Mouse (Mus musculus): ENCODE results near the gene Slc25a39. TPM values are rescaled to one million over a fixed set of nuclear protein-coding genes. Genes with fewer than 3 reads are reported as not detected.

Gene Slc25a39
- polyA plus RNA-seq, 1 experiment from 2014 or later = 451 TPM

DNA sequence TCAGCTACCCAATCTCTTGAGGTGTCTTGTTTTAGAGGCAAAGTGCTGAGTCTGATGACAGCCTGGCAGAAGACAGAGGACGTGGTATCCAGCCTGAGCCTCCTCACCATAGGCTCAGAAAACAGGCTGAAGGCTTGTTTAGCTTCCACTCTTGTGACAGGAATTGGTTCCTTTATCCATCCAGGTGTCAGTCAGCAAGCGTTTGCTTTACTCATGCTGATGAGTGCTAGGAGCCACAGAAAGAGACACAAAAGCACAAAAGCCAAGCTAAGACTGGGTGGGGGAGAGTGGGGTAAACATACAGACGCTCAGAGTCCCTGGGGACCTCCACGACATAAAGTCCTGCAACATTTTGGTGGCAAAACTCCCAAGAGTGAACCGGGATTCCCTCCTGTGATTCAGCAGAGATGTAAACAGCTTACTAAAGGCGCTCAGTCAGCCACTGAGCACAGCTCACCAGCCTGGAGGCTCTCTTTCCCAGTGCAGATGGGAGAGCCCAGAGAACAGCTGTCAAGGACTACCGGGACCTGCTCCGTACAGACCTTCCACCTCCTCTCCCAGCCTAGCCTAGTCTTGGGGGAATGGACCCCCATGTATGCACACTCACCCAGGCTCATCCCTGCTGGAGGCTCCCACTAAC, 31.4 kb downstream of the Slc25a39 start:
- H3K4me1 ChIP-seq (replicated peaks) = peaks cover 85% of the 10 kb centered on the region
- 0 out of 2 replicates have a peak, but pooled peaks cover 5% of the 10 kb centered on the region for H3K36me3 ChIP-seq (replicated peaks)
- peak; percentile 17 for ATAC-seq (ENCODE audit: insufficient read depth)
- peaks cover 6% of the 10 kb centered on the region for H3K9me3 ChIP-seq (replicated peaks)
- peak overlapping the region; percentile 55 for H3K4me3 ChIP-seq (replicated peaks)
- peaks cover 19% of the 10 kb centered on the region; the same call in 1 of the 2 replicates for H3K27me3 ChIP-seq
- H3K4me2 ChIP-seq = peak overlapping the region; percentile 74
- H3K9ac ChIP-seq = peak overlapping the region; percentile 83
- WGBS (ENCODE audit: insufficient replicate concordance) = 18% methylated on average over 8 of the region's 8 CpGs
- H3K27ac ChIP-seq (replicated peaks) = peak overlapping the region; percentile 99

DNA sequence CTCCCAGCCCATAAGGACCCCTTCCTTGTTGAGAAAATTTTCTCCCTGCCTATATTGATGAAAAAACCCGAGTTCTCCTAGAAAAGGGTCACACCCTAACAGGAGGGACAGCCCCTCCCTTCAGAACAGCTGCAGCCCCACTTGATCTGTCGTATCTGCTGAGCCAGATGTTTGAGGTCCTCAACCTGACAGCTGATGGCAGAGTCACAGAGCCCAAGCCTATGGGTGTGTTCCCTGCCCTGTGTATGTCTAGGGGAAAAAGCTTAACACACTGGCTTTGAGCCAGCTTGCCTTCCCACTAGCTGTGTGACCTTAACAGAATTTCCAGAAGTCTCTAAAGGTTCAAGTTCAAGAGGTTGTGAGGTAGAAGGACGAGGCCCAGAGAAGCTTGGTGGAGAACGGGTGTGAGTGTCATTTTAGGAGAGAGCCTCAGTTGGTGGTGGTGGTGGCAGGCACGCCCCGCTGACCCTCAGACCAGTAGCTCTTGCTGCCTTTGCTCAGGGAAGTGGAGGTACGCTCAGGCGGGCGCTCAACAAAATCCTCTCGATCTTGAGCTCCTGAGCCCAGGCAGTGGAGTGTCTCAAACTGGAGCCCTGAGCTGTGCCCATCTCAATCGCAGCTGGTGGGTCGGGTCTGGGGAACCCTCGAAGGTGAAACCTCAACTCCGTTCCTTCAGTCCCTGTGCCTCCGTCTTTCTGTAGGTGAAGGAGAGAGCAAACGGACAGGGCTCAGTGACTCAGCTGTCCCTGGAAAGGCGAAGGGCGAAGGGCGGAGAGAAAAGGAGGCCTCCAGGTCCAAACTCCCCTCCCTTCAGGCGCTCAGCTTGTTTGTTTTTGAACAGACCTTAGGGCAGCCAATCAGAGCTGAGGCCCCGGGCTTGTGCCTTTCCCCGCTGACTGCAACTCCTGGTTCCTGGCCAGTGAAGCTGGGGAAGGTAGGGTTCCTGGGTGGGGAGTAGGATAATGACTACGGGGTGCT, 32.3 kb downstream of the Slc25a39 start:
- Histone ChIP-seq H3K27ac (replicated peaks) (peak overlapping the region; percentile 99), H3K36me3 (replicated peaks) (0 out of 2 replicates have a peak, but pooled peaks cover 5% of the 10 kb centered on the region), H3K9ac (peak overlapping the region; percentile 83), H3K27me3 (peaks cover 26% of the 10 kb centered on the region; the same call in 1 of the 2 replicates), H3K9me3 (replicated peaks) (peaks cover 6% of the 10 kb centered on the region), H3K4me2 (peak overlapping the region; percentile 74), H3K4me1 (replicated peaks) (peaks cover 83% of the 10 kb centered on the region), H3K4me3 (replicated peaks) (peak overlapping the region; percentile 55)
- peak; percentile 89 for ATAC-seq (ENCODE audit: insufficient read depth)
- 3% methylated on average over 23 of the region's 23 CpGs for WGBS (ENCODE audit: insufficient replicate concordance)

DNA sequence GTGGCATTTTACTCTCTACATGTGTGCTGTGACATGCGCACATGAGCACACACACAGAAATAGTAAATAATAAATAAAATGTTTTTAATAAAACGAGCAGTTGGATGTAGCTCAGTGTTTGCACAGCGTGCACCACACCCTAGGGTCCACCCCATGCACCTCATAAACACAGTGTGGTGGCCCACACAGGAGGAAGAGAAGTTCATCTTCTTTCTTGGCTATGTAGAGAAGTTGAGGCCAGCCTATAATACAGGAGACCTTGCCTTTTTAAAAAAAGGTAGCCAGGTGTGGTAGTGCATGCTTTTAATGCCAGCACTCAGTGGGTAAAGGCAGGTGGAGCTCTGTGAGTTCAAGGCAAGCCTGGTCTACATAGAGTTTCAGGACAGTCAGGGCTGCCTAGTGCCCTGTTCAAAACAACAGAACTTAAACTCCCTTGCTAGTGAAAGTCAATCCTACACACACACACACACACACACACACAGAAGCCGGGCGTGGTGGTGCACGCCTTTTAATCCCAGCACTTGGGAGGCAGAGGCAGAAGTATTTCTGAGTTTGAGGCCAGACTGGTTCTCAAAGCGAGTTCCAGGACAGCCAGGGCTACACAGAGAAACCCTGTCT, 33.5 kb downstream of the Slc25a39 start:
- Histone ChIP-seq H3K27ac (replicated peaks) (peak overlapping the region; percentile 99), H3K4me2 (peak overlapping the region; percentile 74), H3K27me3 (peaks cover 27% of the 10 kb centered on the region; the same call in 1 of the 2 replicates), H3K36me3 (replicated peaks) (0 out of 2 replicates have a peak, but pooled peaks cover 4% of the 10 kb centered on the region), H3K9ac (peak overlapping the region; percentile 71), H3K4me3 (replicated peaks) (peak overlapping the region; percentile 49; the same call in 1 of the 2 replicates), H3K4me1 (replicated peaks) (peaks cover 88% of the 10 kb centered on the region), H3K9me3 (replicated peaks) (peaks cover 6% of the 10 kb centered on the region)
- peak; percentile 2; the same call in 1 of the 2 replicates for ATAC-seq (ENCODE audit: insufficient read depth)
- 52% methylated on average over 7 of the region's 7 CpGs for WGBS (ENCODE audit: insufficient replicate concordance)

DNA sequence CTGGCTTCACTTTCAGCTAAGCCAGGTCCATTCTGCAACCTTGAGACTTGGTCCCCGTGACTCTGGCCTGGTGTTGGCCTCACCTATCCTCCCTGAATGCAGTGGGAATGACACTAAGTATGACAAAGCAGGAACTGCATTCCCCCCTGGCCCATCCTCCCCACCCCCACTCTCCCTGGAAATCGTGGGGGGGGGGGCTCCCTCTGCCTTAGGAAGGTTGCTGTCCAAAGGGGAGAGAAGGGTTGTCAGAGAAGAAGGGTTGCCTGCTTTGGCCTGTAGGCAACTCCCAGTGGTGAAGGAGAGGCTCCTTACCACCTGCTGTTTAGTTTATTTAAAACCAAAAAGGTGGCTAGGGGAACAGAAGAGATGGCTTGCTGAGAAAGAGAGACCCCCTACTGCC, 34.1 kb downstream of the Slc25a39 start:
- Histone ChIP-seq H3K4me2 (peak overlapping the region; percentile 74), H3K4me3 (replicated peaks) (peak overlapping the region; percentile 49), H3K36me3 (replicated peaks) (no peaks in the 10 kb centered on the region), H3K27me3 (peaks cover 23% of the 10 kb centered on the region; the same call in 1 of the 2 replicates), H3K4me1 (replicated peaks) (peaks cover 88% of the 10 kb centered on the region), H3K9ac (peak overlapping the region; percentile 71), H3K27ac (replicated peaks) (peak overlapping the region; percentile 99), H3K9me3 (replicated peaks) (no peaks in the 10 kb centered on the region; the same call in 1 of the 2 replicates)
- ATAC-seq (ENCODE audit: insufficient read depth) = no peak
- 30% methylated on average over 2 of the region's 2 CpGs for WGBS (ENCODE audit: insufficient replicate concordance)

DNA sequence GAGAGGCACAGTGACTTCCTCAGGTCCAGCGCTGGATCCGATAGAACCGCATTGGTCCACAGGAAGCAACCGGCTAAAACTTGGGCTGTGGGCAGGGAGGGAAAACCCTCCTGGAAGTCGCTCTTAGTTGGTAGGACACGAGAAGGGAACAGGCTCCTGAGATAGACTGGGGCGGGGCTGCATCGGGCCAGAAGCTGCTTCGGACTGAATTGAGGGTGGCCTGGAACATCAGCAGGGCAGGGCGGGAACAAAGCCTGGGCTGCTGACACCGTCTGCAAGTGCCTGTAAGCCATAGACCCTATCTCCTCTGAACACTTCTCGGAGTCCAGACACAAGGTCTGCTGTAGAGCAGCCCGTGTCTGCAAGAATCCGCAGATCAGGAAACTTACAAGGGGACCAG, 34.8 kb downstream of the Slc25a39 start:
- Histone ChIP-seq H3K4me1 (replicated peaks) (peaks cover 92% of the 10 kb centered on the region), H3K27ac (replicated peaks) (peak overlapping the region; percentile 99), H3K27me3 (peaks cover 23% of the 10 kb centered on the region; the same call in 1 of the 2 replicates), H3K9me3 (replicated peaks) (no peaks in the 10 kb centered on the region), H3K4me2 (peak overlapping the region; percentile 74), H3K4me3 (replicated peaks) (peak overlapping the region; percentile 49), H3K9ac (peak overlapping the region; percentile 71), H3K36me3 (replicated peaks) (no peaks in the 10 kb centered on the region)
- WGBS (ENCODE audit: insufficient replicate concordance) = 25% methylated on average over 14 of the region's 14 CpGs
- peak; percentile 20 for ATAC-seq (ENCODE audit: insufficient read depth)

DNA sequence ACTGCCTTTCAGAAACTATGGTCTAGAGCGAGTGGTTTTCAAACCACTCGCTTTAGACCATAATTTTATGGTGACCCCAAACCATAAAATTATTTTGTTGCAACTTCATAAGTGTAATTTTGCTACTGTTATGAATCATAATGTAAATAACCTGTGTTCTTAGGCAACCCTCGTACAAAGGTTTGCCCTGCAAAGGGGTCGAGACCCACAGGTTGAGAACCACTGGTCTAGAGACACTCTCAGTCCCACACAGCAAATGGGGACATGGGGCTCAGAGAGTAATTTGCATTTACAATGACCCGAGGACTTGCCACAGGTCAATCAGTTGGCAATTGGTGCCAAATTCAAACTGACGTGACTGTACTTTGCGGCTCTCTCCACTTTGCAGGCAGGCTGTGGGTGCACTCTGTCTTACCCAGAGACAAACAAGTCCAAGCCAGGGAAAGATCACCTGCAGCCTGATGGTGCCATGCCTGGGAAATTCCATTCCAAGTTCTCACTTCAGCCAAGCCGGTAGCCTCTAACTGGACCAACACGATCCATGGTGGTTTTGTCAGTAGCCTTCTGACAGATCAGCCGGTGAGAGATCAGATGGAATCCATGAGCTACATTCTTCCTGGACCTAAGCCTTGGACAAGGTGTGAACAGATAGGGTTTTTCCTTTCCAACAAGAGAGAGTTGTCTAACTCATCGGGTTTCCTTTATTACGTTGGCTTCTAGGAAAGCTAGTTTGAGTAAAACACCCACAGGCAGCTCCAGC, 35.6 kb downstream of the Slc25a39 start:
- WGBS (ENCODE audit: insufficient replicate concordance) = 77% methylated on average over 12 of the region's 12 CpGs
- Histone ChIP-seq H3K4me3 (replicated peaks) (peak overlapping the region; percentile 49), H3K4me2 (peak overlapping the region; percentile 74), H3K4me1 (replicated peaks) (peaks cover 92% of the 10 kb centered on the region), H3K9me3 (replicated peaks) (no peaks in the 10 kb centered on the region), H3K27ac (replicated peaks) (peak overlapping the region; percentile 99), H3K27me3 (peaks cover 28% of the 10 kb centered on the region; the same call in 1 of the 2 replicates), H3K9ac (peak overlapping the region; percentile 71), H3K36me3 (replicated peaks) (no peaks in the 10 kb centered on the region)
- no peak for ATAC-seq (ENCODE audit: insufficient read depth)

DNA sequence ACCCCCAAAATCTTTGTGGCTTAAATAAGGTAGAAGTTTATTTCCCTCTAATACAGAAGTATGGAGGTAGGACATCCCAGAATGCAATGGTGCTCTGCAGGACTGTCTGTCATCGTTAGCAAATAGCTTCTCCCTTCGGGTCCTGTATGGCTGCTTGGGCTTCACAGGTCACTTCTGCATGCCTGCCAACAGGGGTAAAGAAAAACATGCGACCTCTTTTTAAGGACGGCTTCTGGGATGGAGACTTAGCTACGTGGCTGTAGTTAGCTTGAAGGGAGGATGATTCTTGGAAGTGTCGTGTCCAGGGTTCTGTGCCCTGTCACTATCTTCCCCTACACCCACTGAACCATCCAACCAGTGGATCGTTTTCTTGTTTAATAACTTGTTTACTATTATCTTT, 37.5 kb downstream of the Slc25a39 start:
- H3K4me2 ChIP-seq = no peak overlapping the region; the same call in 1 of the 2 replicates
- peak overlapping the region; percentile 51 for H3K9ac ChIP-seq
- WGBS (ENCODE audit: insufficient replicate concordance) = 53% methylated on average over 7 of the region's 7 CpGs
- no peak for ATAC-seq (ENCODE audit: insufficient read depth)
- H3K36me3 ChIP-seq (replicated peaks) = no peaks in the 10 kb centered on the region
- H3K9me3 ChIP-seq (replicated peaks) = no peaks in the 10 kb centered on the region
- peaks cover 28% of the 10 kb centered on the region; the same call in 1 of the 2 replicates for H3K27me3 ChIP-seq
- peaks cover 93% of the 10 kb centered on the region for H3K4me1 ChIP-seq (replicated peaks)
- H3K4me3 ChIP-seq (replicated peaks) = no peak overlapping the region
- H3K27ac ChIP-seq (replicated peaks) = peak overlapping the region; percentile 85

DNA sequence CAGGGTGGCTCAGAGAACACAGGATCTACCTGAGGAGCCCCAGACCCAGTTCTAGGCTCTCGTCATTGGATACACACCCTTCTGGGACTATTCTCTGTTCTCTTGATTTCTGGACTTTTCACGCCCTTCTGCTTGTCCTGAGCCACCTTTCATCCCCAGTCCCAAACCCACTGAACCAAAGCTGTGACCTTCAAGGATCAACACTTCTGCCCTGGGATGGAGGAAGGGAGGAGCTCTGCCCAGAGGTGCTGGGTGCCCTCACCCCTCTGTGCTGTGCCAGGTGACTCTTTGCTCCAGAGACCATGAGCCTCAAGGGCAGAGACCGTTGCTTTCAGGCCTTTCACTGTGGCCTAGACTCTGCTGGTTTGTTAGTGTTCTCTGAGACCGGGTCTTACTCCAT, 38.5 kb downstream of the Slc25a39 start:
- peak overlapping the region; percentile 85 for H3K27ac ChIP-seq (replicated peaks)
- H3K9me3 ChIP-seq (replicated peaks) = no peaks in the 10 kb centered on the region
- H3K36me3 ChIP-seq (replicated peaks) = peaks cover under 1% of the 10 kb centered on the region; the same call in 1 of the 2 replicates
- peak overlapping the region; percentile 36; the same call in 1 of the 2 replicates for H3K4me2 ChIP-seq
- peak overlapping the region; percentile 51 for H3K9ac ChIP-seq
- ATAC-seq (ENCODE audit: insufficient read depth) = no peak
- H3K4me1 ChIP-seq (replicated peaks) = peaks cover 84% of the 10 kb centered on the region
- peaks cover 28% of the 10 kb centered on the region; the same call in 1 of the 2 replicates for H3K27me3 ChIP-seq
- WGBS (ENCODE audit: insufficient replicate concordance) = 73% methylated on average over 4 of the region's 4 CpGs
- 0 out of 2 replicates have a peak overlapping the region, but pooled peaks have one; percentile 4 for H3K4me3 ChIP-seq (replicated peaks)

DNA sequence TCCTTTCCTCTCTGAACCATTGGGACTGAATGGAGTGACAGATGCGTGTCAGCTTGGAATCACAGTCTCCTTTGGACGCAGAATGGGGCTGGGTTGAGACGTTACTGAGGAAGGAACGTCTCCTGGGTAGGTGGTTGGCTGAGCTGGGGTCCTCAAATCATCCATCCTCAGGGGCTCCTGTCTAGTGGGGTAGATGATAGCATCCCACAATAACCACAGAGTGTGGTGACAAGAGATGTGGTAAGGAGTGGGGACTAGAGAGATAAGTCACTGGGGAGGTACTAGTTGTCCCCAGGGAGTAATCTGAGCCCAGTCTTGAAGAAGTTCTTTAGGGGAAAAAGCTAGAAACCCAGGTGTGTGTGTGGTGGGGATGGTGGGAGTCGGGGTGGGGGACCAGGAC, 39.4 kb downstream of the Slc25a39 start:
- Histone ChIP-seq H3K27me3 (peaks cover 22% of the 10 kb centered on the region; the same call in 1 of the 2 replicates), H3K36me3 (replicated peaks) (peaks cover 4% of the 10 kb centered on the region; the same call in 1 of the 2 replicates), H3K4me3 (replicated peaks) (no peak overlapping the region), H3K9ac (peak overlapping the region; percentile 51), H3K4me1 (replicated peaks) (peaks cover 75% of the 10 kb centered on the region), H3K27ac (replicated peaks) (peak overlapping the region; percentile 85), H3K4me2 (peak overlapping the region; percentile 36; the same call in 1 of the 2 replicates), H3K9me3 (replicated peaks) (no peaks in the 10 kb centered on the region)
- ATAC-seq (ENCODE audit: insufficient read depth) = no peak
- 14% methylated on average over 5 of the region's 5 CpGs for WGBS (ENCODE audit: insufficient replicate concordance)
